Mouse (Mus musculus) lung, postnatal 4 days (tissue): ENCODE measurements around the gene Cdh6.

Source experiments
- DNase-seq, 2 experiments: peaks; one replicate each; pipeline ENCODE4 v3.0.0; 2021

Gene Cdh6

GRCm38 (mm10) chr15:13057302-13057701, 116.2 kb downstream of the Cdh6 start:
- no peak for DNase-seq

GRCm38 (mm10) chr15:13047910-13048309, 125.6 kb downstream of the Cdh6 start:
- no peak for DNase-seq

- DNase-seq: no peak
Measured at GRCm38 (mm10) chr15:13034436-13034835, 139.0 kb downstream of the Cdh6 start.

- no peak for DNase-seq
Measured at GRCm38 (mm10) chr15:13030641-13031040, 142.8 kb downstream of the Cdh6 start.

- DNase-seq: no peak
Measured at GRCm38 (mm10) chr15:13027513-13027912, 146.0 kb downstream of the Cdh6 start.

GRCm38 (mm10) chr15:13016756-13017357, 156.6 kb downstream of the Cdh6 start:
- DNase-seq: no peak

- DNase-seq: no peak
Measured at GRCm38 (mm10) chr15:13008803-13009202, 164.7 kb downstream of the Cdh6 start.

- DNase-seq: no peak
Measured at GRCm38 (mm10) chr15:13005934-13006333, 167.5 kb downstream of the Cdh6 start.

- DNase-seq: no peak
Measured at GRCm38 (mm10) chr15:13001549-13001948, 171.9 kb downstream of the Cdh6 start.

GRCm38 (mm10) chr15:12994563-12995359, 178.7 kb downstream of the Cdh6 start:
- DNase-seq: no peak
